9 mouse cellular contexts compared by ENCODE assay signal in the genomic region with DNA sequence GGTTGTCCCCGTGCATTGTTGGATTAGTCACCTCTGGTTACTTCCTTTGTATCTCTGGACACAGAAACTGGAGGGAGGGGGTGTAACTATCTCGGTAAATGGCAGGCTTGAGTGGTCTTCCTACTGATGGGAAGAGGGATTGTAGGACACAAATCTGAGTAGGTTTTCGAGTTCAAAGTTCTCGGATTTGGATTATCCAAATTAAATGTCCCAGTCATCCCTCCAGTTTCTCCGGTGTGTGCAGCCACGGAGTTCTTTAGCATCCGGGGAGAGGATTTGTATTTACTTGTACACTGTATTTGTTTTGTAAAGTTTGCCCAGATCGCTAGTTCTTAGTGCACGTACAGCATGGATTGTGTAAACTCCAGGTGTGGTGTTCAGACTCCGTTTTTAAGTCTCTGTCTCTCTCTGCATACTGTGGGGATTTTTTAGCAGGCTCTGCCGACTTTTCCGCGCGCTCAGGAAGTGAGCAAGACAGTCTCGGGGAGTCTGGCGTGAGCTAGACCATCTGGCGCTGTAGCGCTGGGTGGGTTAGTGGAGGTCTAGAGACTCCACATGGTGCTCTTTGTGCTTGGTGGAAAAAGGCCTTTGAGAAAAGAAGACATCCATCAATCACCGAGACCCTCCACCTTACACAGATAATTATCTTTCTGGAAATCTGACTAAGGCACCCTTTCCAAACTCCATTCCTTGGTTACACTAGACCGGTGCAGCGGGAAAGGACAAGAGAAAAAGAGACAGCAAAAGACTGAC. TPM values are rescaled to one million over a fixed set of nuclear protein-coding genes. Genes with fewer than 3 reads are reported as not detected.
DNase-seq lines count a peak whose midpoint lies in the region; ATAC-seq lines count a peak whose summit lies in the region.
"Had no signal": no experiment of that assay in that cellular context is flagged by ENCODE, and none has a peak within 500 bp of the region (broad histone marks: within the 10 kb centered on the region; RNA-seq: fewer than 3 reads in every experiment).

No protein-coding gene starts in this region.

- 2% methylated on average over 21 of the region's 21 CpGs for WGBS in forebrain, embryonic 14.5 days
- 2% methylated on average over 21 of the region's 21 CpGs for WGBS in liver, embryonic 13.5 days (ENCODE audit: insufficient replicate concordance)
- WGBS in neural tube, embryonic 15.5 days, result 1% methylated on average over 21 of the region's 21 CpGs

- H3K4me3 ChIP-seq in forebrain, embryonic 14.5 days (ENCODE audit: low read depth, low read length), result peak overlapping the region; percentile 56
- H3K4me3 ChIP-seq in liver, embryonic 13.5 days (replicated peaks), result peak overlapping the region; percentile 55
- H3K4me3 ChIP-seq in neural tube, embryonic 15.5 days (replicated peaks), result peak overlapping the region; percentile 73

- H3K36me3 ChIP-seq in forebrain, embryonic 14.5 days (ENCODE audit: control insufficient read depth, insufficient read depth, low read length), result no peaks in the 10 kb centered on the region
- H3K36me3 ChIP-seq in liver, embryonic 13.5 days, result no peaks in the 10 kb centered on the region
- no peaks in the 10 kb centered on the region for H3K36me3 ChIP-seq in neural tube, embryonic 15.5 days

- no peak for ATAC-seq in forebrain, embryonic 14.5 days
- ATAC-seq in inflammation-experienced regulatory T-cells, adult 6 months, result peak; percentile 17
- ATAC-seq in liver, embryonic 13.5 days (ENCODE audit: low read depth), result no peak
- peak; percentile 2; the same call in 1 of the 2 replicates for ATAC-seq in neural tube, embryonic 15.5 days (ENCODE audit: low FRiP score)

- H3K27ac ChIP-seq in forebrain, embryonic 14.5 days (ENCODE audit: low read depth, low read length), result peak overlapping the region; percentile 52; the same call in 1 of the 2 replicates
- no peak overlapping the region for H3K27ac ChIP-seq in liver, embryonic 13.5 days
- peak overlapping the region; percentile 74 for H3K27ac ChIP-seq in neural tube, embryonic 15.5 days (replicated peaks)

- peaks cover 43% of the 10 kb centered on the region for H3K27me3 ChIP-seq in forebrain, embryonic 14.5 days (replicated peaks; ENCODE audit: control insufficient read depth, insufficient read depth, low read length)
- H3K27me3 ChIP-seq in liver, embryonic 13.5 days, result peaks cover 87% of the 10 kb centered on the region
- H3K27me3 ChIP-seq in neural tube, embryonic 15.5 days (replicated peaks), result peaks cover 29% of the 10 kb centered on the region

- DNase-seq in adrenal gland, postnatal 10 days, result peak; percentile 10
- no peak for DNase-seq in adrenal gland, postnatal 4 days (ENCODE audit: low spot score in 2 of 2)
- peak; percentile 15 for DNase-seq in T-cell, adult 2 months (ENCODE audit: low spot score)
- DNase-seq in forebrain, embryonic 14.5 days (ENCODE audit: low spot score), result peak; percentile 60
- no peak for DNase-seq in liver, embryonic 13.5 days
- DNase-seq in thymus, adult 18-20 months, result no peak

- H3K4me2 ChIP-seq in forebrain, embryonic 14.5 days (ENCODE audit: low read length), result peak overlapping the region; percentile 80
- peak overlapping the region; percentile 76 for H3K4me2 ChIP-seq in liver, embryonic 13.5 days
- peak overlapping the region; percentile 82 for H3K4me2 ChIP-seq in neural tube, embryonic 15.5 days

- no peaks in the 10 kb centered on the region for H3K9me3 ChIP-seq in forebrain, embryonic 14.5 days (replicated peaks; ENCODE audit: control insufficient read depth, low read length)
- H3K9me3 ChIP-seq in liver, embryonic 13.5 days (replicated peaks), result no peaks in the 10 kb centered on the region
- no peaks in the 10 kb centered on the region for H3K9me3 ChIP-seq in neural tube, embryonic 15.5 days (replicated peaks)

- H3K4me1 ChIP-seq in forebrain, embryonic 14.5 days (ENCODE audit: control insufficient read depth, insufficient read depth, low read length), result peaks cover 16% of the 10 kb centered on the region
- peaks cover 22% of the 10 kb centered on the region for H3K4me1 ChIP-seq in liver, embryonic 13.5 days (replicated peaks)
- H3K4me1 ChIP-seq in neural tube, embryonic 15.5 days, result peaks cover 25% of the 10 kb centered on the region

- peak overlapping the region; percentile 43; the same call in 1 of the 2 replicates for H3K9ac ChIP-seq in forebrain, embryonic 14.5 days (ENCODE audit: low read length)
- no peak overlapping the region for H3K9ac ChIP-seq in liver, embryonic 13.5 days
- 0 out of 2 replicates have a peak overlapping the region, but pooled peaks have one; percentile 56 for H3K9ac ChIP-seq in neural tube, embryonic 15.5 days (replicated peaks)

RNA-seq across cellular contexts. Expression of a gene that starts 1.0 kb away (rescaled TPM):
- total RNA-seq in adrenal gland, postnatal 10 days (2021), result 1 to 10 TPM; 2.8 to 3.4 TPM
- 1 to 10 TPM; 3.8 to 5.3 TPM for total RNA-seq in adrenal gland, postnatal 4 days (2021)
- 3.1 and 3.6 TPM in 2 replicates for polyA plus RNA-seq in forebrain, embryonic 14.5 days (2014; fragmentation: Nextera tagmentation; extraction: Ambion mirVana)
- polyA plus RNA-seq in inflammation-experienced regulatory T-cells, adult 6 months (2017; shearing (Covaris generic)), result under 1 TPM in 1 of 3 experiments, not detected in 2; 0.26 TPM
- polyA plus RNA-seq in liver, embryonic 13.5 days (2015; fragmentation: Nextera tagmentation; extraction: Ambion mirVana), result 0.46 and 0.59 TPM in 2 replicates
- 9.8 and 11.3 TPM in 2 replicates for polyA plus RNA-seq in neural tube, embryonic 15.5 days (2015; fragmentation: Nextera tagmentation; extraction: Ambion mirVana)
- total RNA-seq: hematopoietic stem cell, adult 5-6 weeks had no signal

RNA-seq across cellular contexts. Expression of a gene that starts 40.5 kb away (rescaled TPM):
- total RNA-seq in adrenal gland, postnatal 10 days (2021), result 10 to 100 TPM; 33.4 to 42.0 TPM
- total RNA-seq in adrenal gland, postnatal 4 days (2021), result 10 to 100 TPM; 47.9 to 49.3 TPM
- 7.1 and 10.3 TPM in 2 replicates for polyA plus RNA-seq in forebrain, embryonic 14.5 days (2014; fragmentation: Nextera tagmentation; extraction: Ambion mirVana)
- 100 to 1,000 TPM in 1 of 3 experiments, 10 to 100 TPM in 2; 28.3 to 108 (median 83.7) TPM for polyA plus RNA-seq in inflammation-experienced regulatory T-cells, adult 6 months (2017; shearing (Covaris generic))
- 11.8 and 13.9 TPM in 2 replicates for polyA plus RNA-seq in liver, embryonic 13.5 days (2015; fragmentation: Nextera tagmentation; extraction: Ambion mirVana)
- 22.7 and 23.1 TPM in 2 replicates for polyA plus RNA-seq in neural tube, embryonic 15.5 days (2015; fragmentation: Nextera tagmentation; extraction: Ambion mirVana)

Comparison
In these comparisons a context has a peak if more than half of its experiments do, and no peak if none do; other contexts are left out.
1. DNase-seq: peak in adrenal gland, postnatal 10 days (single experiment), T-cell, adult 2 months (single experiment) and forebrain, embryonic 14.5 days (single experiment); none in adrenal gland, postnatal 4 days (0 of 2), liver, embryonic 13.5 days (single experiment) and thymus, adult 18-20 months (0 of 2).
2. ATAC-seq: peak in inflammation-experienced regulatory T-cells, adult 6 months (single experiment) and neural tube, embryonic 15.5 days (single experiment); none in forebrain, embryonic 14.5 days (single experiment) and liver, embryonic 13.5 days (single experiment).
3. Peak in every context shown above with its lines, with median percentiles within 50 percentile points of each other: H3K4me2 ChIP-seq and H3K4me3 ChIP-seq.